Mouse (Mus musculus) lung, postnatal 0 days (tissue): ENCODE results near the gene Gpr37l1. TPM values are rescaled to one million over a fixed set of nuclear protein-coding genes. Genes with fewer than 3 reads are reported as not detected.

Source experiments
- ATAC-seq: fragments of 200-750 bp; cut with Nextera tagmentation; 2 replicates; pipeline ENCODE4 v1.8.0; 2017; ENCODE audit warnings: moderate library complexity
- DNase-seq: peaks from one replicate; pipeline ENCODE4 v3.0.0-alpha.2; 2016; ENCODE audit warnings: low spot score
- H3K27ac ChIP-seq: fragments of 300-500 bp; sonication (generic); 2 replicates; pipeline ENCODE4 v1.5.1; 2014; ENCODE audit warnings: antibody characterized with exemption, mild to moderate bottlenecking, low read length, mixed read lengths
- H3K27me3 ChIP-seq: fragments of 300-500 bp; sonication (generic); replicated peaks from 2 replicates; pipeline ENCODE4 v1.6.1; 2014; ENCODE audit warnings: low read length, mixed read lengths; ENCODE audit not compliant: insufficient read depth
- H3K36me3 ChIP-seq: fragments of 300-500 bp; sonication (generic); 2 replicates; pipeline ENCODE4 v1.6.1; 2014; ENCODE audit warnings: low read length, mixed read lengths; ENCODE audit not compliant: insufficient read depth
- H3K4me1 ChIP-seq: fragments of 300-500 bp; sonication (generic); 2 replicates; pipeline ENCODE4 v1.6.1; 2014; ENCODE audit warnings: antibody characterized with exemption, low read depth, low read length, mixed read lengths; ENCODE audit not compliant: insufficient read depth
- H3K4me2 ChIP-seq: fragments of 300-500 bp; sonication (generic); replicated peaks from 2 replicates; pipeline ENCODE4 v1.6.1; 2014; ENCODE audit warnings: low read depth, mild to moderate bottlenecking, low read length, moderate library complexity, mixed read lengths
- H3K4me3 ChIP-seq: fragments of 300-500 bp; sonication (generic); 2 replicates; pipeline ENCODE4 v1.5.1; 2014; ENCODE audit warnings: low read depth, low read length
- H3K9ac ChIP-seq: fragments of 300-500 bp; sonication (generic); replicated peaks from 2 replicates; pipeline ENCODE4 v1.6.1; 2014; ENCODE audit warnings: low read depth, mild to moderate bottlenecking
- H3K9me3 ChIP-seq: fragments of 300-500 bp; sonication (generic); 2 replicates; pipeline ENCODE4 v1.6.1; 2016; ENCODE audit warnings: low read length, mixed read lengths
- CTCF ChIP-seq: IDR thresholded peaks from 2 replicates; pipeline ENCODE4 v1.5.1; 2016; ENCODE audit warnings: antibody characterized with exemption, mild to moderate bottlenecking
- EP300 ChIP-seq: IDR thresholded peaks from 2 replicates; pipeline ENCODE4 v1.6.1; 2016; ENCODE audit warnings: antibody characterized with exemption, mild to moderate bottlenecking, control low read depth
- WGBS: fragments of 180-500 bp; shearing (Covaris S2); extraction: QIAGEN DNeasy Blood & Tissue Kit; methylation state at CpG from one replicate; pipeline ENCODE4 v1.1.7; 2014; 5-methylcytosine and 5-hydroxymethylcytosine counted together
- polyA plus RNA-seq: library from polyadenylated mRNA; unstranded; fragments of >200 nt; fragmentation: Nextera tagmentation; extraction: Ambion mirVana; gene quantifications from 2 replicates; pipeline ENCODE4 v1.2.1, GENCODE M21; 2015

Gene Gpr37l1
- polyA plus RNA-seq, 1 experiment from 2014 or later, result 0.06 TPM

- H3K4me2 ChIP-seq, result peak overlapping the region; percentile 27; the same call in 1 of the 2 replicates
- TF ChIP-seq CTCF (peak; percentile 87), EP300 (no peak)
- no peaks in the 10 kb centered on the region for H3K27me3 ChIP-seq
- H3K4me1 ChIP-seq, result no peaks in the 10 kb centered on the region
- H3K27ac ChIP-seq, result no peak overlapping the region
- peaks cover 10% of the 10 kb centered on the region; the same call in 1 of the 2 replicates for H3K36me3 ChIP-seq
- ATAC-seq (peak; percentile 78), DNase-seq (peak; percentile 96)
- 5% methylated on average over 14 of the region's 14 CpGs for WGBS
- H3K9ac ChIP-seq, result no peak overlapping the region
- no peaks in the 10 kb centered on the region for H3K9me3 ChIP-seq
- no peak overlapping the region for H3K4me3 ChIP-seq
Observed at GRCm38 (mm10) chr1:135154411-135154959, 13.0 kb downstream of the Gpr37l1 start.

GRCm38 (mm10) chr1:135154011-135154410 lies 13.5 kb downstream of the Gpr37l1 start:
- Histone ChIP-seq H3K27ac (no peak overlapping the region), H3K9me3 (no peaks in the 10 kb centered on the region), H3K27me3 (no peaks in the 10 kb centered on the region), H3K4me2 (0 out of 2 replicates have a peak overlapping the region, but pooled peaks have one; percentile 19), H3K4me1 (no peaks in the 10 kb centered on the region), H3K4me3 (no peak overlapping the region), H3K9ac (no peak overlapping the region), H3K36me3 (peaks cover 10% of the 10 kb centered on the region; the same call in 1 of the 2 replicates)
- no peak for TF ChIP-seq CTCF
- no peak for TF ChIP-seq EP300
- ATAC-seq (0 out of 2 replicates have a peak, but pooled peaks have one; percentile 4), DNase-seq (no peak)
- WGBS, result 26% methylated on average over 10 of the region's 13 CpGs

GRCm38 (mm10) chr1:135148996-135149395 lies 18.5 kb downstream of the Gpr37l1 start:
- Histone ChIP-seq H3K27me3 (no peaks in the 10 kb centered on the region), H3K9me3 (no peaks in the 10 kb centered on the region), H3K4me1 (peaks cover 6% of the 10 kb centered on the region; the same call in 1 of the 2 replicates), H3K27ac (no peak overlapping the region), H3K4me2 (no peak overlapping the region), H3K4me3 (no peak overlapping the region), H3K36me3 (peaks cover 4% of the 10 kb centered on the region; the same call in 1 of the 2 replicates), H3K9ac (no peak overlapping the region)
- WGBS, result 54% methylated on average over 5 of the region's 5 CpGs
- no peak for ATAC-seq
- DNase-seq, result no peak
- TF ChIP-seq EP300 (no peak), CTCF (no peak)

GRCm38 (mm10) chr1:135148476-135148875 lies 19.0 kb downstream of the Gpr37l1 start:
- Histone ChIP-seq H3K27me3 (no peaks in the 10 kb centered on the region), H3K36me3 (peaks cover 4% of the 10 kb centered on the region; the same call in 1 of the 2 replicates), H3K4me2 (peak overlapping the region; percentile 75), H3K9me3 (no peaks in the 10 kb centered on the region), H3K9ac (no peak overlapping the region), H3K4me3 (no peak overlapping the region), H3K4me1 (peaks cover 6% of the 10 kb centered on the region; the same call in 1 of the 2 replicates), H3K27ac (no peak overlapping the region)
- DNase-seq, result no peak
- ATAC-seq, result no peak
- whole genome bisulfite sequencing, result 59% methylated on average over 4 of the region's 4 CpGs
- TF ChIP-seq EP300 (no peak), CTCF (no peak)

- WGBS, result 2% methylated on average over 7 of the region's 7 CpGs
- TF ChIP-seq CTCF (no peak), EP300 (no peak)
- Histone ChIP-seq H3K27ac (peak overlapping the region; percentile 93; the same call in 1 of the 2 replicates), H3K36me3 (peaks cover 4% of the 10 kb centered on the region; the same call in 1 of the 2 replicates), H3K4me2 (peak overlapping the region; percentile 75), H3K9me3 (no peaks in the 10 kb centered on the region), H3K4me1 (peaks cover 6% of the 10 kb centered on the region; the same call in 1 of the 2 replicates), H3K27me3 (no peaks in the 10 kb centered on the region), H3K4me3 (peak overlapping the region; percentile 96), H3K9ac (peak overlapping the region; percentile 92)
- ATAC-seq (peak; percentile 7), DNase-seq (peak; percentile 53)
Observed at GRCm38 (mm10) chr1:135147702-135148058, 19.8 kb downstream of the Gpr37l1 start.

GRCm38 (mm10) chr1:135146946-135147701 lies 20.4 kb downstream of the Gpr37l1 start:
- Histone ChIP-seq H3K9ac (peak overlapping the region; percentile 92), H3K27ac (peak overlapping the region; percentile 93), H3K4me2 (peak overlapping the region; percentile 75), H3K9me3 (no peaks in the 10 kb centered on the region), H3K27me3 (no peaks in the 10 kb centered on the region), H3K4me1 (peaks cover 6% of the 10 kb centered on the region; the same call in 1 of the 2 replicates), H3K4me3 (peak overlapping the region; percentile 96), H3K36me3 (peaks cover 4% of the 10 kb centered on the region; the same call in 1 of the 2 replicates)
- peak; percentile 86 for ATAC-seq
- peak; percentile 88 for DNase-seq
- no peak for TF ChIP-seq EP300
- no peak for TF ChIP-seq CTCF
- whole genome bisulfite sequencing, result under 1% methylated on average over 59 of the region's 69 CpGs
